Mouse (Mus musculus) small intestine, adult 2 months (tissue): ENCODE results near the gene Irf2bpl. TPM values are rescaled to one million over a fixed set of nuclear protein-coding genes. Genes with fewer than 3 reads are reported as not detected.

Experiments used
- H3K27ac ChIP-seq: fragments of 200-500 bp; 2 replicates; pipeline ENCODE4 v1.5.1; 2012; ENCODE audit warnings: low read depth, low read length, control low read depth, inconsistent platforms; ENCODE audit not compliant: insufficient read depth
- H3K27me3 ChIP-seq: fragments of 200-500 bp; 2 replicates; pipeline ENCODE4 v1.6.1; 2012; ENCODE audit warnings: mild to moderate bottlenecking, moderate library complexity, low read length, inconsistent platforms; ENCODE audit not compliant: control insufficient read depth, insufficient read depth
- H3K36me3 ChIP-seq: fragments of 200-500 bp; 2 replicates; pipeline ENCODE4 v1.6.1; 2012; ENCODE audit warnings: mild to moderate bottlenecking, low read length, control low read depth, inconsistent platforms; ENCODE audit not compliant: control insufficient read depth, insufficient read depth
- H3K4me1 ChIP-seq: fragments of 200-500 bp; 2 replicates; pipeline ENCODE4 v1.6.1; 2012; ENCODE audit warnings: low read length, inconsistent platforms, mixed read lengths; ENCODE audit not compliant: control insufficient read depth, insufficient read depth, insufficient read length
- H3K4me3 ChIP-seq: fragments of 200-500 bp; 2 replicates; pipeline ENCODE4 v1.5.1; 2012; ENCODE audit warnings: low read depth, mild to moderate bottlenecking, control low read depth, inconsistent platforms, low read length, moderate library complexity
- CTCF ChIP-seq: fragments of 200-500 bp; IDR thresholded peaks from 2 replicates; pipeline ENCODE4 v1.5.1; 2012; ENCODE audit warnings: low read depth, mild to moderate bottlenecking, control low read depth, inconsistent platforms, low read length, moderate library complexity, mixed read lengths; ENCODE audit not compliant: insufficient replicate concordance, insufficient read length; ENCODE audit errors: extremely low read depth
- POLR2A ChIP-seq: fragments of 200-500 bp; IDR thresholded peaks from 2 replicates; pipeline ENCODE4 v1.6.1; 2012; ENCODE audit warnings: low read depth, mild to moderate bottlenecking, control low read depth, inconsistent platforms, low read length, moderate library complexity
- WGBS: fragments of 180-500 bp; shearing (Covaris S2); methylation state at CpG from one replicate; pipeline ENCODE4 v1.1.7; 2018; 5-methylcytosine and 5-hydroxymethylcytosine counted together
- polyA plus RNA-seq: library from polyadenylated mRNA; depleted of rRNA; stranded (reverse); fragments of >200 nt; gene quantifications from 2 replicates; pipeline ENCODE4 v1.2.3, GENCODE M21; 2012

The Irf2bpl gene
- polyA plus RNA-seq, 1 experiment, result 30.5 TPM

- WGBS, result 4% methylated on average over 59 of the region's 59 CpGs
- Histone ChIP-seq H3K4me1 (peaks cover 34% of the 10 kb centered on the region), H3K27ac (peak overlapping the region; percentile 97), H3K36me3 (peaks cover 5% of the 10 kb centered on the region; the same call in 1 of the 2 replicates), H3K4me3 (peak overlapping the region; percentile 76), H3K27me3 (no peaks in the 10 kb centered on the region)
- TF ChIP-seq CTCF (no peak), POLR2A (no peak)
These were observed 2.1 kb downstream of the Irf2bpl start for GRCm38 (mm10) chr12:86882279-86883018.

DNA sequence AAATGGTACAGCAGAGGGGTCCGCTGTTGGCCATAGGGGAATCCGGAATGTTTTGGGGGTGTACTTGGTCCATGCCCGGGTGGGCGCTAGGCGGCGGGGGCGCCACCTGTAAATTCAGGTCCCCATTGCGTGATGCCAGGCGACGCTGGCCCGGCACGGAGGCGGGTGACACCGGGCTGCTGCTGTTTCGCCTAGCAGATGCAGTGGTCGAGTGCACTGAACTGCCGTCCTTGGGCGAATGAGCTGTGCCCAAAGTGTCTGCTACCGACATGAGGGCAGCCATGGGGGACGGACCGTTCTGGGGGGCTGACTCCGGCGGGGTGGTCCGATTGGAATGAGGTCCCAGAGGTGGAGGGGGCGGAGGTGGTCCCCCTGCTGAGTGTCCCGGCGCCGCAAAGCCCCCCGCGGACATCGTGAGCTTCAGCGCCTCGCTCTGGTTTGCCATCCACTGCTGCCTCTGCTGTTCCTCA, 2.8 kb downstream of the Irf2bpl start:
- Histone ChIP-seq H3K27ac (no peak overlapping the region), H3K4me1 (peaks cover 28% of the 10 kb centered on the region), H3K27me3 (no peaks in the 10 kb centered on the region), H3K4me3 (peak overlapping the region; percentile 76), H3K36me3 (peaks cover 5% of the 10 kb centered on the region; the same call in 1 of the 2 replicates)
- TF ChIP-seq POLR2A, result no peak
- no peak for TF ChIP-seq CTCF
- WGBS, result 58% methylated on average over 33 of the region's 33 CpGs

- no peaks in the 10 kb centered on the region for H3K27me3 ChIP-seq
- H3K4me1 ChIP-seq, result peaks cover 22% of the 10 kb centered on the region
- 65% methylated on average over 3 of the region's 3 CpGs for WGBS
- peaks cover 5% of the 10 kb centered on the region; the same call in 1 of the 2 replicates for H3K36me3 ChIP-seq
- H3K4me3 ChIP-seq, result no peak overlapping the region
- TF ChIP-seq POLR2A (no peak), CTCF (no peak)
- H3K27ac ChIP-seq, result no peak overlapping the region
These were observed 4.4 kb downstream of the Irf2bpl start for GRCm38 (mm10) chr12:86880090-86880723.

- peaks cover 5% of the 10 kb centered on the region; the same call in 1 of the 2 replicates for H3K36me3 ChIP-seq
- H3K4me3 ChIP-seq, result no peak overlapping the region
- H3K27ac ChIP-seq, result peak overlapping the region; percentile 69
- TF ChIP-seq CTCF (no peak), POLR2A (no peak)
- H3K27me3 ChIP-seq, result no peaks in the 10 kb centered on the region
- peaks cover 22% of the 10 kb centered on the region for H3K4me1 ChIP-seq
- 27% methylated on average over 6 of the region's 6 CpGs for WGBS
These were observed 5.0 kb downstream of the Irf2bpl start for GRCm38 (mm10) chr12:86879446-86880085.

- H3K36me3 ChIP-seq, result peaks cover 5% of the 10 kb centered on the region; the same call in 1 of the 2 replicates
- H3K4me1 ChIP-seq, result peaks cover 22% of the 10 kb centered on the region
- H3K4me3 ChIP-seq, result peak overlapping the region; percentile 4; the same call in 1 of the 2 replicates
- no peaks in the 10 kb centered on the region for H3K27me3 ChIP-seq
- TF ChIP-seq CTCF, result no peak
- no peak for TF ChIP-seq POLR2A
- 32% methylated on average over 16 of the region's 16 CpGs for WGBS
- peak overlapping the region; percentile 69 for H3K27ac ChIP-seq
These were observed 5.9 kb downstream of the Irf2bpl start for GRCm38 (mm10) chr12:86878426-86879353.

DNA sequence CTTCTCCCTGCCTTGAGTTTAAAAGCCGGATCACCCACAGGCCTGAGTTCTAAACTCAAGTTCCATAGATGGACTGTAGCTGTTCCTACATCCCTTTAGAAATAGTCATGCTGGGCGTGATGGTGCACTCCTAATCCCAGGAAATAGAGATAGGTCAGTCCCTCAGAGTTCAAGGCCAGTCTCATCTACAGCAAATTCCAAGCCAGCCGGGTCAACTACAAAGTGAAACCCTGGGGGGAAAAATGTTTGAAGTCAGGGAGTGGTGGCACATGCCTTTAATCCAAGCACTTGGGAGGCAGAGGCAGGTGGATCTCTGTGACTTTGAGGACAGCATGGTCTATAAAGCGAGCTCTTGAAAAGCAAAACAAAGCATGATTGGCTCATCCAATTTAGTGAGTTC, 7.6 kb downstream of the Irf2bpl start:
- H3K4me3 ChIP-seq, result no peak overlapping the region
- no peak overlapping the region for H3K27ac ChIP-seq
- WGBS, result 90% methylated on average over 4 of the region's 4 CpGs
- no peaks in the 10 kb centered on the region for H3K27me3 ChIP-seq
- peaks cover 23% of the 10 kb centered on the region for H3K4me1 ChIP-seq
- H3K36me3 ChIP-seq, result peaks cover 4% of the 10 kb centered on the region; the same call in 1 of the 2 replicates
- TF ChIP-seq CTCF, result no peak
- no peak for TF ChIP-seq POLR2A
